Mouse (Mus musculus) T-cell, adult 2 months (primary cell): Measurements from ENCODE around the gene Wdr59.

Experiments
- DNase-seq: peaks from one replicate; pipeline ENCODE4 v3.0.0; 2022; ENCODE audit warnings: low spot score

Wdr59 gene

DNA sequence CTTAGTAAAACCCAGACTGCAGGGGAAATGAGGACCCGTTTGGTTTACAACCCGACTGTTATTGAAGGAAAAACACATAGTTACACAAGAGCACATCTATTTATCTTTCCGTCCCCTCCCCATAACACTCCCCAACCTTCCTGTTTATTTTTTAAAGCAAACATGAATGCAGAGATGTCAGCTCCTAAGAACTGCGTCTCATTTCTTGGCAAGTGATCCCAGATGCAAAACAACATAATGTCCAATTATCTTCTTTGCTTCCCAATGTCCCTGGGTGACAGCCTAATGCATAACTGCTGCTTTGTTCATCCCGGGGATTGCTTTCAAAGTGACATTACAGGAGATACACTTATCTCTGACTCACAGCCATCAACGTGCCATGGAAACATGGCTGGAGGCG, 30.7 kb downstream of the Wdr59 start:
- no peak for DNase-seq

DNA sequence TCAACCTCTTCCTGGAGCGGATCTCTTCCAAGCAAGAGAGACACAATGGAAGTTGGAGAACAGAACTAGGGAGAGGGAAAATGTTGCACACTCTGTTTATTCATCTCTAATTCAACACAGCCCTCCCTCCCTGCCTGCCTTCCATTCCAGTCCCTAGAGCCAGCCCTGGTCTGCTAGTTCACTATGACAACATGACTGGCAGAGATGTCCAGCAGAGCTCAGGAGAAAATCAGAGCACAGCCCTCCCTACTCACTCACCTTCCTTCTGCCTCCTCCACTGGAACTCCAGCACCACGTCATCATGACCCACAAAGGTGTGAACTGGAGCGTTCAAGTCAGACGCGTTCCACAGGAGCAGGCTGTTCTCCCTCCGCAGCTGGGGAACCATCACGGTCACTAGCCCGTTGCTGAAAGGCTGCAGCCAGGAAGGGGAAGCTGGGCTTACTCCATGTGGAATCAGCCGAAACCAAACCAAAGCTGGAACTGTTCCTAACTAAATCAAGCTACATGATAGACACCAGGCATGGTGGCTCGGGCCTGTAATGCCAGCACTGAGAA, 31.8 kb downstream of the Wdr59 start:
- no peak for DNase-seq

GRCm38 (mm10) chr8:111480691-111481090, 41.2 kb downstream of the Wdr59 start:
- DNase-seq, result no peak

- no peak for DNase-seq
These were observed 44.0 kb downstream of the Wdr59 start for GRCm38 (mm10) chr8:111477761-111478465.

- no peak for DNase-seq
These were observed 50.3 kb downstream of the Wdr59 start for GRCm38 (mm10) chr8:111471526-111472081.

GRCm38 (mm10) chr8:111469013-111469412, 52.9 kb downstream of the Wdr59 start:
- no peak for DNase-seq

DNA sequence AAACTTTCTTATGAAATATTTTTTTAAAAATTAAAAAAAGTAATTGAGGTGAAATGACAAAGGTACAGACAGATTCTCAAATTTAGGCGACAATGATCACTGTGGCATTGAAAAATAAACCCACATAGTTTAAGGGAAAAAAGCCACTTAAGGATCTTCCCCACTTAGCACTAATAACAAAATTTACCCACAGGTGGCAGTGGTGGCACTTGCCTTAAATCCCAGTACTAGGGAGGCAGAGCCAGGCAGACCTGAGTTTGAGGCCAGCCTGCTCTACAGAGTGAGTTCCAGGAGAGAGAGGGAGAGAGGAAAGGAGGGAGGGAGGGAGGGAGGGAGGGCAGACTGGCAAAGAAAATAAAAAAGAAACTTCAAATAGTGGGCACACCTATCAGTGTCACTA, 56.6 kb downstream of the Wdr59 start:
- peak; percentile 7 for DNase-seq

DNA sequence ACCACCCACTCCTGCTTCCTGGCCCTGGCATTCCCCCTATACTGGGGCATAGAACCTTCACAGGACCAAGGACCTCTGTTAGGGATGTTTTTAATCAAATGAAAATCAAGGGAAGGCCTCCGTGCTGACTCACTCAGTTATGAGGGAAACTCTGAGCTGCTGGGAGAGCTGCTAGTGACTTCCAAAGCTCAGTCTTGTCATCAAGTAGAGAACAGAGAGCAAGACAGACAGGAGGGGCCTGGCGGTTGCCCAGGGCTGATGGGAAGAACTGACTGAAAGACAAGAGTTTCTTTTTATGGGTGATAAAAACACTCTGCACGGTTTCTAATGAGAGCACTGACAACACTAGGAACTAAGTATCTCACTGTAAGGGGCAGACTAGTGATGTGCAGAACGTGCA, 57.4 kb downstream of the Wdr59 start:
- no peak for DNase-seq

DNA sequence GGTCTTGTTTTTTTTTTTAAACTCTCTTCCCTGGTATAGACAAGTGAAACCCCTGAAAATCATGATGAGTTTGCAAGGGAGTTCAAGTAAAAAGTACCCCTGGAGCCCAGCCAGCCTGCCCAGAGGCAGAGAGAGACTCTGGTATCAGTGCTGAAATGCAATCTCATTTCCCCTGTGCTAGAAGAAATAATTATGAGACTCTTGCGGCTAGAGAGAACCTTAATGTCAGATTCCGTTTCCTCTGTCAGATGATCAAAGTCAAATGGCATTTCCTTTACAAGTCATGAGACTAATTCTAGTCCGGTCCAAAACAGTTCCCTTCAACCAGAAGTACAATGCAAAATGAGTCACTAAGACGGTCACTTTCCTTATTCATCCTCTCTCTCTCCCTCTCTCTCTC, 72.2 kb downstream of the Wdr59 start:
- DNase-seq, result no peak

DNA sequence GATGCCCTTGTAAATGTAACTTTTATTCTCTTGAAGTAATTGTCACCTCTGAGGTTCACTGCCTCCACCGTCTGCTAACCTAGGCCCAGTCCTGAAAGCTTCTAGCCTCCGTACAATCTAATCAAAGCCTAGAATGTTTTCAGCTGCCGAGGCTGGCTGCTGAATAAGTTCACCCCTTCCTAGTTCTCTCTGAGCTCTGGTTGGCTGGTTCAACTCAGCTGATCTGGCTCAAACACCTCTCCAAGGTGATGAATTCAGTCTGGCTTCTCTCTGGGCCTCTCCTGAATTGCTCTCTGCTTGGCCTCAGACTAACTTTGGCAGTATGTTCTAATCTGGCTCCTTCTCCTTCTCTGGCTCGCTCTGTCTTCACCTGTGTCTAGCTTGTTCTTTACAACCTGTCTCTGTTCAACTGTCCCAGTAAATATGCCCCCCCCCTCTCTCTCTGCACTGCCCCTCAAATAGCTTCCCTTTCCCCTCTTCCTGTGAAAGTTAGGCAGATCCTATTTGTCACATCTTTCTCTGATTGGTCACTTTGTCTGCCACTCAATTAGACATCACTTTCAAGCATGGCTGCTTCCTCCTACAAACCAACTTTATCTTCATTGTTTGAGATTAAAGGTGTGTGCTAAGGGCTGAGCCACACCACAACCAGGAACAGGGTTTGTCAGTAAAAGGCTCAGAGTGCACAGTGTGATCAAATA, 75.8 kb downstream of the Wdr59 start:
- no peak for DNase-seq

DNA sequence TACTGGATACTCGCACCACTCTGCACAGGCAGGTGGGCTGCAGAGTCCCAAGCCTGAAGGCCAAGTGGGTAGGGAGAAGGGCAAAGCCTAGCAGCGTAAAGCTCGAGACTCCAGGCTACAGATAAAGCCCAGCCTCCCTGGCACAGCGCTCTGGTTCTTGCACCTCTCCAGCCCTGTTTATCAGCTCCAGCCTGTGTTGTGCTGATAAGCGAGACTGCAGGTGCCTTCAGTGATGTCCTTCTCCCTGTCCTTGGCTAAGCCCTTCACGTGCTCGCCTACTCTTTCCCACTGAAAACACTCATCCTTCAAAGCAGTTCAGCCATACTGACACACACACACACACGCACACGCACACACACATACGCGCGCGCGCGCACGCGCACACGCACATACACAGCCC, 76.3 kb downstream of the Wdr59 start:
- DNase-seq, result no peak

DNA sequence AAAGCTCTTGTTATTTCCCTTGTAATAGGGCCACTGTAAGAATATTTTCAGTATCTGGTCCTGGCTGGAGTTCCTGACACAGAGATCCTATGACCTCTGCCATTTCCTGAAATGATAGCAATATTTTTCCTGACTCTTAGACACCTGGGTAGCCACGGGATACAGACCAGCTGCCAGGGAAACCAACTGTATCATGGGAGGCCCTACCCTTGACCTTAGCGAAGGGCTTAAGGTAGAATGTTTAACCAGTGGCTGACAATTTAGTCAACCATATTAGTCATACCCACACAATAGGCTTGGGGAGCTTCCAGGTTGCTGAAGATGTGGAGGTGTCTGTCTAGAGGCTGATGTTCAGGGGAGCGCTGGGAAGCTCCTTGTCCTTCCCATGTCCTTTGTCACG, 77.6 kb downstream of the Wdr59 start:
- no peak for DNase-seq

DNA sequence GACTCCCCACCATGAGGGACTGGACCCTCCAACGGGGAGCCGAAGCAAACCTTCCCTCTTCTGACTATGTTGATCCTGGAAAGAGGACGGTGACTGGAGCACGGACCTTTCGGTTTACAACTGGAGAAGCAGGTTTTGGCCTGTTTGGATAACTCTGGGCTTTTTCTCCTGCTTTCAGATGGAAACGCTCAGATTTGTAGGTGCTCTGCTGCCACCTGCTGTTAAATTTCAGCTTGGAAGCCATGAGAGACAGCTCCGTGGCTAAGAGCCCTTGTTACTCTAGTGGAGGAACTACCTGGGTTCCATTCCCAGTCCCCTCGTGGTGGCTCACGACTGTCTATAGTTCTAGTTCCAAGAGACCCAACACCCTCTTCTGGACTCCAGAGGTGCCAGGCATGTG, 82.7 kb downstream of the Wdr59 start:
- peak; percentile 42 for DNase-seq

DNA sequence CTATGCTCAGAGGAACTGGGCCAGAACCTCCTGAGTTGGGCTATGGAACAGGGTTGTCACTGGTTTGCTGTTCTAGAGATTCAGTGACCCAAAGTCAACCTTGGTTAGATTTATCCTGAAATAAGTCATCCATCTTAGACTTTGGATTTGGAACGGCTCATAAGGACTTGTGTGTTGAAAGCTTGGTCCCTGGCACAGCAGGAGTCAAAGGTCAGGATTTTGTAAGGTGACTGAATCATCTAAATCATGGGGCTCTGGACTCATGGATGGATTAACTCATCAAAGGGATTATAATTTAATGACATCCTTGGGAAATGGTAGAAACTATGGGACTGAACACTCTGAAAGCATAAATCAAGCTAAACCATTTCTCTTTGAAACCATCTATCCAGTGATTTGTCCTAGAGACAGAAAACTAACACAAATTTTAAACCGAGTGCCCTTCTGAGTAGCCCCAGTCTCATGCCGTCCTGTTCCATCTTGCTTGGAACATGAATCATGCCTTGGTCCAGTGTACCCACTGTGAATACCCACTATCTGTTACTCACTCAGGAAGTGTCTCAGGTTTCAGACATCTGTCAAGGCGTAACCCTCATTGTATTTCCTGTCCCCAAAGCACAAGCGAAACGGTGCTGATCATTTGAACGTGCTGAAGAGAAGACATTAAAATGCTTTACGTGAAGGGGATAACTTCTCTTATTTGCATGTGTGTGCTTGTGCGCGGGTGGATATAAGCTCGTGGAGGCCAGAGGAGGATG, 86.6 kb downstream of the Wdr59 start:
- DNase-seq, result peak; percentile 23

- no peak for DNase-seq
These were observed 97.2 kb downstream of the Wdr59 start for GRCm38 (mm10) chr8:111424646-111425045.

- no peak for DNase-seq
These were observed 97.7 kb downstream of the Wdr59 start for GRCm38 (mm10) chr8:111424181-111424580.

DNA sequence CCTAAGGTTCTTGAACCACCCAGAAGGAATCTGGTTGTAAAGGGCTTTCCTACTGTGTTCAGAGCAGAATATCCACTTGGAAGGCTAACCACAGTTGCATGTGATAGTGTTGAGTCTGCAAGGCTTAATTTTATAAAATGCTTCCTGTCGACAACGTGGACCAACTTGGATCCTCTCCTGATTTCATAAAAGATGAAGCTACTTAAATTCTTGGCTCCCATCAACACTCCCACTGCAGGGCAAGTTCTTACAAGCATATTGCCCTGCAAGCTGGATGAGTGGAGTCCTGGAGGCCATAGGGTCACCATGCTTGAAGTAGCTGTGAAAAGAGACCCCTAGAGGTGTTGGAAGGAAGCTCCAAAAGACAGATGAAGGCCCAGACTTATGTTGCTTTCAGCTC, 99.3 kb downstream of the Wdr59 start:
- no peak for DNase-seq

DNA sequence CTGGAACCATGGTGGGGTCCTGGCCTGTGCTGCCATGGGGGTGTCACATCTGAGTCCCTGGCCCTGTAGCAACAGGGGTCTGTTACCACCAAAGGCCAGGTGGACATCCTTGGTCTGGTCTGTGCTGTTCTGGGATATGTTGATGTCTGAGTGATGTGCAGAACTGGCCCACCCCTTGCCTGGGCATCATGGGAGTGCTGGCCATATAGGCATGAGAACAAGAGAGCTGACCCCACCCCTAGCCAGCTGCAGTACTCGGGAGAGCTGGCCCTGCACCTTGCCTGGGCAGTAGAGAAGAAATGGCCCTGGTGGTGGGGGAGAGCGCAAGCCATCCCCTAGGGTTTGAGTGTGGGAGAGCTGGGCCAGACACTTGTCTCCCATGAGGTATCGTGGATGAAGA, 102.7 kb downstream of the Wdr59 start:
- no peak for DNase-seq

GRCm38 (mm10) chr8:111418601-111419000, 103.3 kb downstream of the Wdr59 start:
- DNase-seq, result peak; percentile 12

DNA sequence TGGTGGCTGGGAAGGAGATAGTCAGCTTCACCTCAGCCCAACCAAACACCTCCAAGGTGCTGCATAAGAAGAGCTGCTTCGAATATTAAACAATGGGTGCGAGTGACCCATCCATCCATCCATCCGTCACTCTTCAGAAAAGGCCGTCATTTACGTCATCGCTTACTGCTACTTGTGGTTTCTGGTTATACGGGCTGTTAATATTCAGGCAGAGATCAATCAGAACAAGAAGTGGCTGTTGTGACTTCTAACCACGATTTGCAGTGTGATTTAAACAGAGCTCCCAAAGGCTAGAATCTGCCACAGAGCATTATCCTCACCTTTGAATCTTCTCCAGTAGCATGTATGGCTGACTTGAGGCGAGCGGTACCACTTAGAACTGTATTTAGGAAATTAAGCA, 104.7 kb downstream of the Wdr59 start:
- no peak for DNase-seq

DNA sequence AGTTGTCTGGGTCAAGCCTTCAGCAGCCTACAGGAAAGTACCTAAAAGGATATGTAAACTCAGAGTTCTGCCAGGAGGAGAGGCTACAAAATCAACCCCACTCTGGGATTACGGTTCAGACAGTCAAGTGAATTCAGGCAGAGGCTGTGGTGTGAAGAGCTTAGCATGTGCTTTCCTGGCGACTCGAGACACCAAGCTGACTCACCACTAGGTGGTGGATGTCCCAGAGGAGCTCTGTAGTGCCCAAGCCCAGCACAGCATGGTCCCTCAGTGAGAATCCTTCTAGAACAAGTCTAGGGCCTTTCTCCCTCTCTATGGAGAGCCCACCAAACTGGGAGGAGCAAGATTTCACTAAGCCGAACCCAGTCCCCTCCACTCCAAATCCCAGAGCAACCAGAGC, 118.5 kb downstream of the Wdr59 start:
- peak; percentile 7 for DNase-seq
